Mouse (Mus musculus) erythroblast, adult 5-6 weeks (primary cell): Measurements from ENCODE around the gene Mbtps1. TPM values are rescaled to one million over a fixed set of nuclear protein-coding genes. Genes with fewer than 3 reads are reported as not detected.

Source experiments
- ATAC-seq: replicated peaks from 2 replicates; pipeline ENCODE4 v1.8.0; 2016; ENCODE audit warnings: moderate number of reproducible peaks, mild to moderate bottlenecking, moderate TSS enrichment, inconsistent platforms; ENCODE audit not compliant: poor library complexity, low FRiP score, severe bottlenecking
- total RNA-seq, 2 experiments: library from RNA; stranded (forward) in 1 of 2; stranded (reverse) in 1 of 2; fragments of 150-400 nt in 1 of 2; fragments of 200-764, 138-1000 nt in 1 of 2; gene quantifications; 2 replicates each; pipeline versions ENCODE4 v1.2.3 to v1.2.4; 2015 to 2017; ENCODE audit warnings: low replicate concordance in 2 of 2

The Mbtps1 gene
- total RNA-seq (2015; ENCODE audit: low replicate concordance): 36.1 and 41.0 TPM in 2 replicates
- total RNA-seq (2017; ENCODE audit: low replicate concordance): 43.0 and 68.2 TPM in 2 replicates

GRCm38 (mm10) chr8:119558603-119559401, at the start of gene Mbtps1:
Gene Mbtps1, minus strand, starts transcription at chr8:119558735.
- ATAC-seq: peak; percentile 90

- no peak for ATAC-seq
Observed at GRCm38 (mm10) chr8:119606224-119606623, 47.7 kb upstream of the Mbtps1 start.

- ATAC-seq: peak; percentile 94
Observed at GRCm38 (mm10) chr8:119604996-119605395, 46.5 kb upstream of the Mbtps1 start, which contains the start of gene Taf1c. Gene Taf1c, minus strand, starts transcription at chr8:119605222.

GRCm38 (mm10) chr8:119604398-119604803, 45.9 kb upstream of the Mbtps1 start:
- peak; percentile 58 for ATAC-seq

GRCm38 (mm10) chr8:119603771-119604170, 45.2 kb upstream of the Mbtps1 start:
- no peak for ATAC-seq

- no peak for ATAC-seq
Observed at GRCm38 (mm10) chr8:119591456-119591855, 32.9 kb upstream of the Mbtps1 start.

GRCm38 (mm10) chr8:119590348-119590747, 31.8 kb upstream of the Mbtps1 start:
- no peak for ATAC-seq

- ATAC-seq: no peak
Observed at GRCm38 (mm10) chr8:119588844-119589243, 30.3 kb upstream of the Mbtps1 start.

GRCm38 (mm10) chr8:119588321-119588720, 29.8 kb upstream of the Mbtps1 start:
- ATAC-seq: no peak

GRCm38 (mm10) chr8:119585901-119586300, 27.4 kb upstream of the Mbtps1 start:
- peak; percentile 71 for ATAC-seq

GRCm38 (mm10) chr8:119580441-119581161, 22.1 kb upstream of the Mbtps1 start:
- 0 out of 2 replicates have a peak, but pooled peaks have one; percentile 31 for ATAC-seq

- ATAC-seq: no peak
Observed at GRCm38 (mm10) chr8:119579096-119579495, 20.6 kb upstream of the Mbtps1 start.

- ATAC-seq: no peak
Observed at GRCm38 (mm10) chr8:119575366-119575726, 16.8 kb upstream of the Mbtps1 start.

GRCm38 (mm10) chr8:119574437-119575365, 16.2 kb upstream of the Mbtps1 start, which contains the start of the genes Hsdl1 and Dnaaf1:
Gene Hsdl1, minus strand, starts transcription at chr8:119575183.
Gene Dnaaf1, plus strand, starts transcription at chr8:119575235.
- ATAC-seq: peak; percentile 90

- ATAC-seq: no peak
Observed at GRCm38 (mm10) chr8:119572411-119572810, 13.9 kb upstream of the Mbtps1 start.

GRCm38 (mm10) chr8:119571135-119571534, 12.6 kb upstream of the Mbtps1 start:
- ATAC-seq: no peak

GRCm38 (mm10) chr8:119569881-119570280, 11.3 kb upstream of the Mbtps1 start:
- ATAC-seq: no peak

- no peak for ATAC-seq
Observed at GRCm38 (mm10) chr8:119568951-119569350, 10.4 kb upstream of the Mbtps1 start.

- ATAC-seq: no peak
Observed at GRCm38 (mm10) chr8:119568251-119568650, 9.7 kb upstream of the Mbtps1 start.

GRCm38 (mm10) chr8:119566367-119566766, 7.8 kb upstream of the Mbtps1 start:
- ATAC-seq: no peak
